Mouse (Mus musculus) hematopoietic stem cell, adult 5-6 weeks (primary cell): ENCODE measurements around the gene Naa16. TPM values are rescaled to one million over a fixed set of nuclear protein-coding genes. Genes with fewer than 3 reads are reported as not detected.
A peak's percentile ranks its signal among the peaks of the same experiment; 100 is the strongest.

Experiments
- ATAC-seq, 2 experiments: fragments of 125-278 bp in 1 of 2; replicated peaks in 1 of 2; 2 replicates each; pipeline ENCODE4 v1.8.0; 2016 to 2017; ENCODE audit warnings: inconsistent platforms in 2 of 2, mild to moderate bottlenecking in 2 of 2, moderate number of reproducible peaks in 2 of 2, low read depth in 1 of 2, moderate TSS enrichment in 1 of 2; ENCODE audit not compliant: low FRiP score in 2 of 2, poor library complexity in 2 of 2, severe bottlenecking in 2 of 2, insufficient read depth in 1 of 2, low TSS enrichment in 1 of 2
- total RNA-seq: library from RNA; stranded (forward); fragments of 172-1452, 232-1000 nt; gene quantifications from 2 replicates; pipeline ENCODE4 v1.2.3, GENCODE M21; 2017

The Naa16 gene
- total RNA-seq, 1 experiment from 2014 or later = 78.3 TPM

DNA sequence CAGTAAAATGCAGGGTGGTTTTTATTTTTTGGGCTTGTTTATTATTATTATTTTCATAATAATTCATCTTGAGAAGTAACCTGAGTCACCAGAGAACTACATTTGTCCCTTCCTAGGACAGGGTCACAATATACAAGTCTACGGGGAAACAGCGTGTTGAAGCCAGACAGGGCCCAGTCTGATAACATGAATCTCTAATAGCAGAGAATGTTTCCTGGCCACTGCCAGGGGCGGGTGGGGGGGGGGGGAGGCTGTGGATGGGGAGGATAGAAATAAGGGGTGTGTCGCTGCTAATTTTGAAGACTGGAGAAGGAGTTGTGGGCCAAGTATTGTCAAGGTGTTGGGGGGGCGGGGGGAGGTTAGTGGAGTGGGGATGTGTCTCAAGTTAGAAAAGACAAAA, 82.7 kb downstream of the Naa16 start:
- no peak for ATAC-seq

GRCm38 (mm10) chr14:79307138-79307537, 83.4 kb downstream of the Naa16 start:
- ATAC-seq = no peak

- no peak for ATAC-seq
These were observed 85.6 kb downstream of the Naa16 start for GRCm38 (mm10) chr14:79304873-79305464.

DNA sequence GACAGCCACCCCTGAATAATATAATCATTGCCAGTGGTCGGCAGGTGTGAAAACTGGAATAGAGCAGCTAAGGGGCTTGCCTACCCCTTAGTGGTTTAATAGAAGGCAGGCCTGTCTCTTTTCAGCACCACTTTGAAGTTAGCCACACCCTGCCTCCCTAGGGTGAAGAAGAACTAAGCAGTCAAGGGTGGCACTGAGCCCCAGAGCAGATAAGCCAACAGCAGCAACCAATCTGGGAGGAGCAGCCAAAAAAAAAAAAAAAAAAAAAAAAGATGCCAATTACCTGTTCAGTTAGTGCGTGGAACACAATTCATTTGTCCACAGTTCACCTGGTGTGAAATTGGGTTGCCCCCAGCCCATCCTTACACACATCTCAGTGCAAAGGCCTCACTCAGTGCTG, 87.4 kb downstream of the Naa16 start:
- ATAC-seq = no peak

GRCm38 (mm10) chr14:79301466-79301875, 89.1 kb downstream of the Naa16 start, which contains the start of gene Rgcc:
TSS of gene Rgcc (minus strand) at chr14:79301645.
- ATAC-seq = peak; percentile 94 to 95

DNA sequence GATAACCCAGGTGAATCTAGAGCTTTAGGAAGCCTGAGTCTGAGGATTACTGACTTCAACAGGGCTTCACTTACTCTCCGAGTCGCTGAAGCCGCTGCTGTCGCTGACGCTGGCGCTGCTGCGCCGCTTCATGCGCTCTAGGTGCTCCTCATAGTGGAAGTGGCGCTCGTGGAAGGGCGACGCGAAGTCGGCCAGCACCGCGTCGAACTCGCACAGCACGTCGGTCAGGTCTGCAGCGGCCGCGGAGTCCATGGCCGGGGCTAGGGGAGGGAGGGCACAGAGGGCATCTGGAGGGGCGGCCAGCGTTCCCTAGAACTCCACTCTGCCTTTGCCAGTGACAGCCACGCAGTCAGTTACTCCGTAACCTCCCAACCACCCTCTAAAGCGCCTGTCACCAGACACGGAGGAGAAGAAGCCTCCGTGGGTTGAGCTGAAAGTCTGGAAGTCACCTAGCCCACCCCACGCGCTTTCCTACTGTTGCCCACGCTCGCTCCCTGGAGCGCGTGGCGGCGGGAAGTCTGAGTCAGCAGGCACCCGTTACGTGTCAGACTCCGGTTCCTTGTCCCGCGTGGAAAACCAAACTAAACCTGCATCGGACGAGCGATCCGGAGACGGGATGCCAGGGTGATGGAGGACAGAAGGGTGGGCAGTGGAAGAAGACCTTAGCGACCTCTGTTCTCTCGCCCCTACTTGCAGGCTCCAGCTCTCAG, 89.8 kb downstream of the Naa16 start:
- ATAC-seq = peak; percentile 2 to 18; a peak in 1 of 4 replicates

- ATAC-seq = no peak
These were observed 90.8 kb downstream of the Naa16 start for GRCm38 (mm10) chr14:79299796-79300195.

DNA sequence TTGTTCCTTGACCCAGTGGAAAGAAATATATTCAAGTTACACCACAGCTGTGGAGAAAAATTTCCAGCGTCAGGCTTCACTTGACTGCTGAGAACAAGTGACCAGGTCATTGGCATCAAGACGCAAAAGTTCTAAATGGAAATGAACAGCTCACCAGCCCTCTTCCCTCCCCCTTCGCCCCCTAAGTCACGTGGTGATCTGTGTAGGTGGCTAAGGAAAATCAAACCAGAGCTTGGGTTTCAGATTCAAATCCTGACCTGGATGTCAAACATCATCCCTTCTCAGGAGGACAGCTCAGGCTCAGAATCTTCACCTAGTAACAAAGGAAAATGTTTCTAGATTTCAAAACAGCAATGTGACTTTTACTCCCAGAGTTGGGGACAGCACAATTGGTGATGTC, 91.3 kb downstream of the Naa16 start:
- no peak for ATAC-seq

- ATAC-seq = no peak
These were observed 92.1 kb downstream of the Naa16 start for GRCm38 (mm10) chr14:79298314-79298992.

DNA sequence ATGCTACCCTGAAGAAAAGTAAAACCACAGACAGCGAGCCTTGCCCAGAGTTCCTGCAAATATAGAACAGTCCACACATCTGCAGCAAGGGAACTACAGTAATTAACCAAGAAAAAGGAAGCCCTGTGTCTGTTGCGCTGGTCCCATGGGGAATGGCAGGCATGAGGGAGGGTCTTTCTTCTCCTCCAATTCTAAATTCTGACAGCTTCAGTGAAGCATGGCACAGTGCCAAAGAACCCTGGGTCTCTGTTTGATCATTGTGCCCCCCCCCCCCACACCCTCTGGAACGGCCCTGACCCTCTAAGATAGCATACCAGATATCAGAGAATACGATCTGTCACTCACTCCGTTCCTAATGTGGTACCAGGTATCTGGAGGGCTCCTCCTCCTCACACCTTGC, 93.7 kb downstream of the Naa16 start:
- ATAC-seq = no peak

DNA sequence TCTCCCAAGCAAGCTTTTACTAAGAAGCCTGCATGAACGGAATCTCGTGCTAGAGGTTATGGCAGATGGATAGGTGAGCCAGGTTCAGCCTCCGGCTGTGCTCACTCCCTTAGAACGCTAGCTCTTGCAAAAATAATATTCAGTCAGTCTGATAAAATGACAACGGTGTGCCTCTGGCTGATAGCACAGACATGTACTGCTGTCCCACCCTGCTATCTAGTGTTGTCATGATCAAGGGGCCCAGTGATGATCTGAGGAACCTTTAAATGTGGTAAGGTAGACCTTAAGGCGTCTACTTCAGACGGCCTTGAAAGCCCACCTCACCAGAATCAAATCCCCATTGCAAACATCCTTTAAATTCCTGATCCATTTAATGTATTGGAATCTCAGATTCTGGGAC, 94.4 kb downstream of the Naa16 start:
- no peak for ATAC-seq

DNA sequence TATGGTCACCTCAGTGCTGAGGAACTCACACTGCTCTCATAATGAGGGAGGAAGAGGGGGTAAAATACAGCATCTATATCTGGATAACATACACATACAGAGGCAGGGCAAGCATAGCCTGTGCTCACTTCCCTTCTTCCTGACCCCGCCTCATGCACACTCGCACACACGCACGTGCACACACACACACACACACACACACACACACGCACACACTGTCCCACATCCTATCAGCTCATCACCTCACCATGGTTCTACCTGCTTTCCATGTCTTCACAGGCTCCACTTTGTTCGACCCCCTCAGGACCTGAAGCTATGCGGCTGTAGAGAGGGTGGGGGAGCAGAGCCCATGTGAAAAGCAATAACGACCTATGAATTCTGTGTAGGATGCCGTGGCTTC, 95.0 kb downstream of the Naa16 start:
- ATAC-seq = no peak

DNA sequence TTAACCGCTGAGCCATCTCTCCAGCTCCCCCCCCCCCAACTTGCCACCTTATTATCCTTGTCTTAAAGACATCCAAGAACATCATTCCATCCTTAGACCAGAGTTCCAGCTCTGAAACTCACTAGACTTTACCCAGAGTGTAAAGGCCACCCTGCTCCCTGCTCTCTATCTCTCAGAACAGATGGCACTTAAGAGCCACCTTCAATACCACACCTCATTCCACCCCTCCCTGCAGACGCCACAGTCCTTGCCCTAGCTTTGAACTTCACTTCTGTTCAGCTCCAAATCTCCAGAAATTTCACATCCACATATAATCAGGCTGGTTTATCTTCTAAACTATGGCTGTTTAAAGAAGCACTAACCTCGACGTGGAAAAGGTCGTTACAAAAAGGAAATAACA, 95.6 kb downstream of the Naa16 start:
- no peak for ATAC-seq

GRCm38 (mm10) chr14:79294051-79294814, 96.3 kb downstream of the Naa16 start:
- no peak for ATAC-seq

DNA sequence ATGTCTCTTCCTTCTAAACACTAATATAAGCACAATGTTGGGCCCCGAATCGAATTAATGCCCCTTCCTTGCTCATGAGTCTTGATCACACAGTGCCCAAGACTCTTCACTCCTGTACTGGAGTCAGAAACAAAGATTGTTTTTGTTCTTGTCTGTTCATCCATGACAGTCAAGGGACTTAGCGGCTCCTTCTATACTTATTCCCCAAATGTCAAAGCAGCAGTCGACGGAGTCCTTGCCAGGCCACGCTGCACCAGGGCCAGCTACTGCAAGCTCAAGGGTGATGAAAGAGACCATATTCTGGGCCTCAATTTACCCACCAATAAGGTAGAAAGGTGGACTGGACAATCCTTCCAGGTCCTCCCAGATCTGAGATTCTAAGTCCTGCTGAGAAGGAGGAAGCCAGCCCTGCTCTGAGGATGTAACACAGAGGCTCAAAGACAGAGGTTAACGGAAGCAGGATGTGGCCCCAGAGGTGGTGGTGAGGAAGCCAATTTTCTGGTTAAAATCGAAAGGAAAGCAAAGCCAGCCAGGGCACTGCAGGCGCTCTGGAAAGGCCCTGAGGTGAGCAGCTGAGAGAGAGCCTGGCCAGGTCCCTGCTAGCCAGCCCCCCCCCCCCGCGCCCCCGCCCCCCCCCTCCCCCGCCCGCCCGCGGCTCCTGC, 97.3 kb downstream of the Naa16 start:
- ATAC-seq = peak; percentile 81 to 91

- ATAC-seq = no peak
These were observed 98.9 kb downstream of the Naa16 start for GRCm38 (mm10) chr14:79291629-79292028.

DNA sequence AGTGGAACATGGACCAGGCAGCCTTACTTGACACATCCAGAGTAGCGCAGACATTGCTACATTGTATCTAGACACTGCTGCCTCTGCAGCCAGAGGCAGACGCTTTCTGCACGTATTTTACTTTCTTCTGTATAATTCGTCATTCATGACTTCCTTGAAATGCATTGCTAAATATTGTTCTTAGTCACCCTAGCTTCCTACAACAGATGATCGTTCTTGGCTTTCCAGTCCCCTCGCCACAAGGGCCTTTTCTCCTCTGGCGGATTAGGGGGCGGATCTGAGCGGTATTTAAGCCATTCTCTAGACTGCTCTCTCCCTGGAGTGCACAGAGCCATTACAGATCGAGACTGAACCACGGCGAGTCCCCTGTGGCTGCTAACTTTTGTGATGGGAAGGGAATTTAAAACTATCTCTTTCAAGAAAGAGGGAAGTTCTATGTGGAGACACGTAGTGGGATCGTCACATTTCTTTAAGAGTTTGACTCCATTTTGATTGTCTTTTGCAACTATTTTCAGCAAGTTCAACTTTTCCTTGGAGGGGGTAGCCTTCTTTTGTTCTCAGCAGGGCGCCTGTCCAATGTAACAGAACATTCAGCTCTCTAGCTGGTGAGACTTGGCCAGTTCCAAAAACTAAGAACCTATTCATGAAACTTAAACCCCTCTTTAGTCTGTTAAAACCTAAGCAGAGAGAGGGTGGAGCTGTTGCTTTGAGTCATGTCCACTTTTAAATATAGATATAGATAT, 99.7 kb downstream of the Naa16 start:
- ATAC-seq = peak in 1 of 2 experiments; percentile 14; a peak in 1 of 4 replicates
